In genomic region chr12:54734307-54735131, GRCm38 (mm10) we compare ENCODE assay signal across 8 mouse cellular contexts. TPM values are rescaled to one million over a fixed set of nuclear protein-coding genes. Genes with fewer than 3 reads are reported as not detected.
DNase-seq lines count a peak whose midpoint lies in the region; ATAC-seq lines count a peak whose summit lies in the region.
"Not testable (repeated sequence)": the region's sequence is repeated elsewhere in the genome, so short reads cannot be mapped to it uniquely, and the experiment has no call there.

No protein-coding gene starts in this region.

- H3K4me3 ChIP-seq in forebrain, embryonic 16.5 days (replicated peaks; ENCODE audit: low read length) = 0 out of 2 replicates have a peak overlapping the region, but pooled peaks have one; percentile 17
- not testable (repeated sequence) for H3K4me3 ChIP-seq in kidney, embryonic 16.5 days (ENCODE audit: low read length); liver, embryonic 16.5 days (ENCODE audit: low read depth, low read length); midbrain, embryonic 16.5 days (ENCODE audit: low read depth, low read length)

- 0% methylated on average over 7 of the region's 49 CpGs for WGBS in forebrain, embryonic 16.5 days
- WGBS in kidney, embryonic 16.5 days = 0% methylated on average over 4 of the region's 49 CpGs
- WGBS in liver, embryonic 16.5 days (ENCODE audit: insufficient replicate concordance) = 0% methylated on average over 4 of the region's 49 CpGs
- WGBS in midbrain, embryonic 16.5 days = 0% methylated on average over 6 of the region's 49 CpGs

- H3K27ac ChIP-seq in forebrain, embryonic 16.5 days (ENCODE audit: low read length); kidney, embryonic 16.5 days (ENCODE audit: low read length); liver, embryonic 16.5 days (ENCODE audit: low read length); midbrain, embryonic 16.5 days (ENCODE audit: low read length): not testable (repeated sequence)

- not testable (repeated sequence) for H3K36me3 ChIP-seq in forebrain, embryonic 16.5 days (ENCODE audit: control insufficient read depth, insufficient read depth); kidney, embryonic 16.5 days (ENCODE audit: insufficient read depth, low read length); liver, embryonic 16.5 days (ENCODE audit: control insufficient read depth, insufficient read depth); midbrain, embryonic 16.5 days (ENCODE audit: control insufficient read depth, insufficient read depth, low read length)

- not testable (repeated sequence) for H3K9me3 ChIP-seq in forebrain, embryonic 16.5 days (ENCODE audit: control insufficient read depth, low read length); kidney, embryonic 16.5 days (ENCODE audit: low read length); liver, embryonic 16.5 days (replicated peaks; ENCODE audit: control insufficient read depth, low read length); midbrain, embryonic 16.5 days (replicated peaks; ENCODE audit: control insufficient read depth, low read length, poor library complexity, severe bottlenecking)

- not testable (repeated sequence) for H3K4me1 ChIP-seq in forebrain, embryonic 16.5 days (replicated peaks; ENCODE audit: control insufficient read depth, insufficient read depth, low read length); kidney, embryonic 16.5 days (ENCODE audit: insufficient read depth, low read length); liver, embryonic 16.5 days (ENCODE audit: control insufficient read depth, low read depth, low read length); midbrain, embryonic 16.5 days (ENCODE audit: control insufficient read depth, insufficient read depth, low read length)

- not testable (repeated sequence) for H3K27me3 ChIP-seq in forebrain, embryonic 16.5 days (replicated peaks; ENCODE audit: control insufficient read depth, insufficient read depth, low read length); kidney, embryonic 16.5 days (ENCODE audit: insufficient read depth, low read length); liver, embryonic 16.5 days (ENCODE audit: control insufficient read depth, insufficient read depth, low read depth, low read length); midbrain, embryonic 16.5 days (ENCODE audit: control insufficient read depth, insufficient read depth, low read depth, low read length)

- ATAC-seq in forebrain, embryonic 16.5 days = peak; percentile 58
- ATAC-seq in hematopoietic stem cell, adult 5-6 weeks (replicated peaks in 1 of 2; ENCODE audit: insufficient read depth in 1 of 2, low FRiP score in 2 of 2, low TSS enrichment in 1 of 2, low read depth in 1 of 2, poor library complexity in 2 of 2, severe bottlenecking in 2 of 2) = peak; percentile 10 to 36
- peak; percentile 60 for ATAC-seq in kidney, embryonic 16.5 days (ENCODE audit: low FRiP score, low TSS enrichment)
- peak; percentile 49 for ATAC-seq in liver, embryonic 16.5 days (ENCODE audit: low read depth)
- ATAC-seq in midbrain, embryonic 16.5 days = peak; percentile 52

- not testable (repeated sequence) for H3K9ac ChIP-seq in forebrain, embryonic 16.5 days (replicated peaks; ENCODE audit: low read depth, low read length); kidney, embryonic 16.5 days (replicated peaks; ENCODE audit: low read length); liver, embryonic 16.5 days (ENCODE audit: low read depth, low read length); midbrain, embryonic 16.5 days (ENCODE audit: low read depth, low read length)

- H3K4me2 ChIP-seq in forebrain, embryonic 16.5 days (ENCODE audit: low read length); kidney, embryonic 16.5 days (replicated peaks; ENCODE audit: low read depth, low read length); liver, embryonic 16.5 days (ENCODE audit: low read depth, low read length); midbrain, embryonic 16.5 days (ENCODE audit: low read length): not testable (repeated sequence)

- peak; percentile 74 to 78 for DNase-seq in B cell, adult 2 months
- peak; percentile 50 for DNase-seq in cerebellum, adult 9-11 months
- DNase-seq in spleen, postnatal 4 days (ENCODE audit: low spot score in 2 of 2) = peak; percentile 43 to 75

RNA-seq across cellular contexts. Expression of gene Eapp, which starts 38.8 kb away (rescaled TPM):
- 80.3 and 85.6 TPM in 2 replicates for polyA plus RNA-seq in forebrain, embryonic 16.5 days (2015; fragmentation: Nextera tagmentation; extraction: Ambion mirVana)
- total RNA-seq in hematopoietic stem cell, adult 5-6 weeks (2017) = 66.3 and 116 TPM in 2 replicates
- polyA plus RNA-seq in kidney, embryonic 16.5 days (2015; fragmentation: Nextera tagmentation; extraction: Ambion mirVana) = 59.8 and 60.8 TPM in 2 replicates
- 36.9 and 38.8 TPM in 2 replicates for polyA plus RNA-seq in liver, embryonic 16.5 days (2015; fragmentation: Nextera tagmentation; extraction: Ambion mirVana)
- polyA plus RNA-seq in midbrain, embryonic 16.5 days (2015; fragmentation: Nextera tagmentation; extraction: Ambion mirVana) = 82.1 and 84.0 TPM in 2 replicates
